Mouse (Mus musculus): ENCODE results near the gene Bmyc.
A peak's percentile ranks its signal among the peaks of the same experiment; 100 is the strongest.
"Not testable (repeated sequence)": the region's sequence is repeated elsewhere in the genome, so short reads cannot be mapped to it uniquely, and the experiment has no call there.

Bmyc gene

GRCm38 (mm10) chr2:25706643-25707481 lies at the start of gene Bmyc:
Gene Bmyc (plus strand): TSS chr2:25706739.
- DNase-seq (ENCODE audit: low spot score) = peak; percentile 80

- DNase-seq (ENCODE audit: low spot score) = no peak
Observed at GRCm38 (mm10) chr2:25657246-25657645, 49.3 kb upstream of the Bmyc start.

GRCm38 (mm10) chr2:25657652-25658051 lies 48.9 kb upstream of the Bmyc start, which contains the start of gene Lcn5:
Gene Lcn5 (plus strand): TSS chr2:25657952.
- no peak for DNase-seq (ENCODE audit: low spot score)

- DNase-seq (ENCODE audit: low spot score) = no peak
Observed at GRCm38 (mm10) chr2:25660279-25660678, 46.3 kb upstream of the Bmyc start.

- DNase-seq (ENCODE audit: low spot score) = no peak
Observed at GRCm38 (mm10) chr2:25661245-25661970, 45.1 kb upstream of the Bmyc start.

- DNase-seq (ENCODE audit: low spot score) = peak; percentile 86
Observed at GRCm38 (mm10) chr2:25663511-25663910, 43.0 kb upstream of the Bmyc start.

- DNase-seq (ENCODE audit: low spot score) = no peak
Observed at GRCm38 (mm10) chr2:25664125-25664524, 42.4 kb upstream of the Bmyc start.

GRCm38 (mm10) chr2:25666516-25666915 lies 40.0 kb upstream of the Bmyc start:
- no peak for DNase-seq (ENCODE audit: low spot score)

- DNase-seq (ENCODE audit: low spot score) = no peak
Observed at GRCm38 (mm10) chr2:25676486-25676885, 30.1 kb upstream of the Bmyc start, which contains the start of gene Lcn6. Gene Lcn6 (plus strand): TSS chr2:25676786.

- no peak for DNase-seq (ENCODE audit: low spot score)
Observed at GRCm38 (mm10) chr2:25679559-25679958, 27.0 kb upstream of the Bmyc start.

GRCm38 (mm10) chr2:25682426-25682825 lies 24.1 kb upstream of the Bmyc start, which contains the start of gene Lcn10:
Gene Lcn10 (plus strand): TSS chr2:25682726.
- DNase-seq (ENCODE audit: low spot score) = no peak

- DNase-seq (ENCODE audit: low spot score) = no peak
Observed at GRCm38 (mm10) chr2:25686941-25687340, 19.6 kb upstream of the Bmyc start.

GRCm38 (mm10) chr2:25694605-25695004 lies 11.9 kb upstream of the Bmyc start:
- DNase-seq (ENCODE audit: low spot score) = peak; percentile 89

GRCm38 (mm10) chr2:25696951-25697350 lies 9.6 kb upstream of the Bmyc start:
- no peak for DNase-seq (ENCODE audit: low spot score)

- no peak for DNase-seq (ENCODE audit: low spot score)
Observed at GRCm38 (mm10) chr2:25698696-25699095, 7.8 kb upstream of the Bmyc start.

- peak; percentile 16 for DNase-seq (ENCODE audit: low spot score)
Observed at GRCm38 (mm10) chr2:25699743-25700142, 6.8 kb upstream of the Bmyc start, which contains the start of gene Obp2a. Gene Obp2a (plus strand): TSS chr2:25700043.

GRCm38 (mm10) chr2:25701001-25701400 lies 5.5 kb upstream of the Bmyc start:
- no peak for DNase-seq (ENCODE audit: low spot score)

- no peak for DNase-seq (ENCODE audit: low spot score)
Observed at GRCm38 (mm10) chr2:25703706-25704105, 2.8 kb upstream of the Bmyc start.

- peak; percentile 66 for DNase-seq (ENCODE audit: low spot score)
Observed at GRCm38 (mm10) chr2:25708121-25708520, 1.6 kb downstream of the Bmyc start.

GRCm38 (mm10) chr2:25709056-25709455 lies 2.5 kb downstream of the Bmyc start:
- not testable (repeated sequence) for DNase-seq (ENCODE audit: low spot score)

GRCm38 (mm10) chr2:25709791-25710190 lies 3.3 kb downstream of the Bmyc start:
- not testable (repeated sequence) for DNase-seq (ENCODE audit: low spot score)

GRCm38 (mm10) chr2:25711641-25712040 lies 5.1 kb downstream of the Bmyc start:
- not testable (repeated sequence) for DNase-seq (ENCODE audit: low spot score)

GRCm38 (mm10) chr2:25717222-25717621 lies 10.7 kb downstream of the Bmyc start:
- peak; percentile 7 for DNase-seq (ENCODE audit: low spot score)

Measured in testis, postnatal 10 days (tissue).